Mouse (Mus musculus): ENCODE data around the gene Gja5.
"Not testable (repeated sequence)": the region's sequence is repeated elsewhere in the genome, so short reads cannot be mapped to it uniquely, and the experiment has no call there.

The Gja5 gene

GRCm38 (mm10) chr3:97037119-97037518 is 132.6 kb downstream of the Gja5 start:
- no peak for DNase-seq (ENCODE audit: low spot score in 2 of 2)

DNA sequence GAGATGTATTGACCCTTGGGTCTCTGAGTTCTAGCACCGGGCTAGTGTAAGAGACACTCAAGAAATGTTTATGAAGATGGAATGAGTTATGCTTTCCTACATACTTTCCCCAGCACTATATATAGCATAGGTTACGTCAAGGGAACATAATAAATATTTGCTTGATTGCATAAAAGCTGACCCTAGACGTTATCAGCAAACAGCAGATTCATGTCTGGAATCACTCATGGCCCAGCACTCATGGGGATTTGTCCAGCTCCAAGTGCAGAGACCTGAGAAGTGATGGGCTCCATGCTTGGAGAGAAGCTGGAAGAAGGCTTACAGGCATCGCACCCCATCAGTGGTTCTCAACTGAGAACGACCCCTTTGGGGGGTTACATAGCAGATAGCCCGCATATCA is 135.2 kb downstream of the Gja5 start:
- no peak for DNase-seq (ENCODE audit: low spot score in 2 of 2)

DNA sequence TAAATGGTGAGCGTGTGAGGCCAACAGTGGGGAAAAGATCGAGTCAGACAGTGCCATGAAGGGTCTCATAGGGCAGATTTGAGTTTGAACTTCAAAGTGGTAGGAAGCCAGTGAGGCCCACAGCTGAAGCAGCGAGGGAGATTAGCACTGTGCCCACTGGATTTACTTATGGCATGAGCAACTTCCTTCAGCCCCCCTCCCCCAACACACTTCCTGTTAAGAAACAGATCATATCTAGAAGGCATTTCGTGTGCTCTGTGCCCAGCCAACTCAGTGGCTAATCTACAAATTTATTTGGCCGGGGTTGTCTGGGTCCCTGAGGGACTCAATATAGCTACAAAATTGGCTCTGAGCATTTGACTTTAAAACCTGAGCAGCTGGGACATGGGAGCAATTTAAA is 139.7 kb downstream of the Gja5 start:
- DNase-seq (ENCODE audit: low spot score in 2 of 2), result no peak

GRCm38 (mm10) chr3:97047757-97048156 is 143.3 kb downstream of the Gja5 start:
- DNase-seq (ENCODE audit: low spot score in 2 of 2), result no peak

GRCm38 (mm10) chr3:97048360-97048759 is 143.9 kb downstream of the Gja5 start:
- DNase-seq (ENCODE audit: low spot score in 2 of 2), result no peak

DNA sequence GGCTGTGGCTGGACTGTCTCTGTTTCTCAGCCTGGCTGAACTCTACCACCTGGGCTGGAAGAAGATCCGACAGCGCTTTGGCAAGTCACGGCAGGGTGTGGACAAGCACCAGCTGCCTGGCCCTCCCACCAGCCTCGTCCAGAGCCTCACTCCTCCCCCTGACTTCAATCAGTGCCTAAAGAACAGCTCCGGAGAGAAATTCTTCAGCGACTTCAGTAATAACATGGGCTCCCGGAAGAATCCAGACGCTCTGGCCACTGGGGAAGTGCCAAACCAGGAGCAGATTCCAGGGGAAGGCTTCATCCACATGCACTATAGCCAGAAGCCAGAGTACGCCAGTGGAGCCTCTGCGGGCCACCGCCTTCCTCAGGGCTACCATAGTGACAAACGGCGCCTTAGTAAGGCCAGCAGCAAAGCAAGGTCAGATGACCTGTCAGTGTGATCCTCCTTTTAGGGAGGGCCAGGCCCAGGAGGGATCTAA is 146.8 kb downstream of the Gja5 start:
- no peak for DNase-seq (ENCODE audit: low spot score in 2 of 2)

DNA sequence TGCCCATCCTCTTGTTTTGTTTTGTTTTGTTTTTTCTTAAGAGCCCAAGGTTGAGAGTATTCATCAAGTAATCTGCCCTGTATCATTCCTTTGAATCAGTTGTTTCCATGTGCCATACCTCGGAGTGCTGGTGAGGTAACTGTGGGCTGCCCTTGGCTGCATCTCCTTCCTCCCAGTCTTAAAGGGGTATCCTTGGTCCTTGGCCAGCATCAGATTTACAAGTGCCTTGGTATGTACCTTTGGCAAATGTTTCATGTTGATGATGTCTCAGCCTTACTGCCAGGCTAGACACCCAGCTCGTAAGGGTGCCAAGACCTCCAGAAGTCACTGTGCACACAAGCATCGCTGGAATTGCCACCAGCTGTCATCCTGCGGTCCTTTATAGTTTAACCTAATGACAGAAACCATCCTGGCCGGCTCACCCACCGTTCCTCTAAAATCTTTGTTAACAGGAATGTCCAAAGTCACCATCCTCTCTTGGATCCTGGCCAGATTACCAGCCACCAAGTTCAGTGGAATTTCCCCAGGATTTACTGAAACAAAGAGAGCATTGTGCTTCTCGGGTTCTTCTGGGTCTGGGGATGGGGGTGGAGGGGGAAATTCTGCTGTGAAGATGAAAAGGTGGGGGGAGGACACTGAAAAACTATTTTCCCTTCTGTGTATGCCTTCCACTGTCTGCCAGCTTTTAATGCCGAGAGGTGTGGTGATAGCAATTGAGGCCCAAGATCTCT is 147.7 kb downstream of the Gja5 start:
- no peak for DNase-seq (ENCODE audit: low spot score in 2 of 2)

DNA sequence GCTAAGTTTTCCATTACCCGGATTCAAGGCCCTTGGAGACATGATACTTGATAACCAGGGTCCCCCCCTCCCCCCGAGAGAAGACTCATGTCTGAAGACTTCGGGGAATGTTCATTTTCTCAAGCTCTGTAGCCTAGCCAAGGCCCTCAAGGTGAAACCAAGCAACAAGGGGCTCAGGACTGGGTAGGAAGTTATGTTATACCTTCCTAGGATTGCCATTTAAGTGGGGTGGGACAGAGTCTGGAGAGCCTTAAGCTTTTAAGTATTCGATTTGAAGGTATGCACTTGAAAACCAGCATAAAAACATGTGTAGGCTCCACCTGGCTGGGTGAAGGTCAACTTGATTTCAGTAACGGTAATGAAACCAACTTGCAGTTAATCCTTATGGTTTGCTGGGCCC is 154.2 kb downstream of the Gja5 start:
- DNase-seq (ENCODE audit: low spot score in 2 of 2), result no peak

DNA sequence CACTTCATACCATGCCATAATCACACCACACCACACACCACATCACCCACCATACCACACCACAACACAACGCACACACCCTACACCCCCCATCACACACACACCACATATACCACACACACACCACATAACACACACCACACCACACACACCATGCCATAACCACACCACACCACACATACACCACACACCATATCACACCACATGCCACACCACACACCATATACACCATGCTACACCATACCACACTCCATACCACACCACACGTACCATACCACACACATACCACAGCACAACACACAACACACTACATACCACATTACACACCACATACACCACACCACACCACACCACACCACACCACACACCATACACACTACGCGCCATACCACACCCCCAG is 155.6 kb downstream of the Gja5 start:
- no peak for DNase-seq (ENCODE audit: low spot score in 2 of 2)

GRCm38 (mm10) chr3:97062814-97063213 is 158.3 kb downstream of the Gja5 start:
- no peak for DNase-seq (ENCODE audit: low spot score in 2 of 2)

DNA sequence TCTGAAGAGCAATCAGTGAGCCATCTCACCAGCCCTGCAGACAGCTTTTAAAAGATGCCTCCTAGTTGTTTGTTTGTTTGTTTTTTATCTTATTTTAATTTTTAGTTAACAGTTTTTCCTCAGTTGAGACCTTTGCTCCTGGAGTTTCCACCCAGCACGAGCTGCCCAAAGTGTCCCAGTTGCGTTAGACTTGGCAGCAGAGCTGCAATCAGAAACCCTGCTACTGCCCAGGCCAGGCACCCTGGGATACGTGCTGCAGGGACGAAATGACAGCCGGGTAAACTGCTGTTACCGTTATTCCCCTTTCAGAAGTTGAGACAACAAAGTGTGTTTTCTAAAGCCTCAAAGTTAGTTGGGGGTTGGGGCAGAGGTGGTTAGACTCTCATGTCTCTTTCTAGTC is 159.6 kb downstream of the Gja5 start:
- DNase-seq (ENCODE audit: low spot score in 2 of 2), result no peak

DNA sequence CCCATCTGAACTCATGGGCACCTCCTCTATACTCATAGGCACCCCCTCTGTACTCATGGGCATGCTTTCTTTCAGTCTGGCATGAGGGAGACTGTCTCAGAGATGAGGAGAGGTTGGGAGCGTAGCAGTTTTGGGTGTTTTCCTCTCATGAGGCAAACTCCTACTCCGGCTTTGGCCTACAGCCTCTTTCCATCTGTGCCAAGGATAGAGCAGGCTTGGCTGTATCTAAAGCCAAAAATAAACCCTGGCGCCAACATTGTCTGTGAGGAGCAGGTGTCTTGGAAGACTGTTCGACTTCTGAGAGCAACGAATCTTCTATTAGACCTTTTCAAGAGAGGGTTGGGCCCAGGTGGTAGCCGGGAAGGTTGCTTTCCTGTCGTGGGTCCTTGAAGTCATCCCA is 165.1 kb downstream of the Gja5 start:
- DNase-seq (ENCODE audit: low spot score in 2 of 2), result not testable (repeated sequence)

- DNase-seq (ENCODE audit: low spot score in 2 of 2), result not testable (repeated sequence)
Measured at GRCm38 (mm10) chr3:97071916-97072315, 167.4 kb downstream of the Gja5 start.

DNA sequence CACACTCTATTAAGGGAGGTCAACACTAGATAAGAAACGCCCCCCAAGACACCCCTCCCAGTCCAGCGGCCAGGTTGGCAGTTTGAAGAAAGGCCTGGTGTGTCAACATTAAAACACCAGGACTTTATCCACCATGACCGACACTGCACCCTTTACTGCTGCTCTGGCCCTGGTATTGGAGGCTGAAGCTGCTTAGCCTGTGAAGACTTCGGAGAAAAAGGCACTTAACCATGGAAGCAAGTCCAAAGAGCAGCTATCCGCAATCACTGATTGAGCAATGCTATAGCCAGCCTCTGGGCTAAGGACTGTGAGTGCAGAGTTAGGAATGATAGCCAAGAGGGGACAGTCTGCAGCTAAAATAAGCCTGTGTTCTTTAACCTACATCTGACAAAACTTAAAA is 167.9 kb downstream of the Gja5 start:
- DNase-seq (ENCODE audit: low spot score in 2 of 2), result not testable (repeated sequence)

DNA sequence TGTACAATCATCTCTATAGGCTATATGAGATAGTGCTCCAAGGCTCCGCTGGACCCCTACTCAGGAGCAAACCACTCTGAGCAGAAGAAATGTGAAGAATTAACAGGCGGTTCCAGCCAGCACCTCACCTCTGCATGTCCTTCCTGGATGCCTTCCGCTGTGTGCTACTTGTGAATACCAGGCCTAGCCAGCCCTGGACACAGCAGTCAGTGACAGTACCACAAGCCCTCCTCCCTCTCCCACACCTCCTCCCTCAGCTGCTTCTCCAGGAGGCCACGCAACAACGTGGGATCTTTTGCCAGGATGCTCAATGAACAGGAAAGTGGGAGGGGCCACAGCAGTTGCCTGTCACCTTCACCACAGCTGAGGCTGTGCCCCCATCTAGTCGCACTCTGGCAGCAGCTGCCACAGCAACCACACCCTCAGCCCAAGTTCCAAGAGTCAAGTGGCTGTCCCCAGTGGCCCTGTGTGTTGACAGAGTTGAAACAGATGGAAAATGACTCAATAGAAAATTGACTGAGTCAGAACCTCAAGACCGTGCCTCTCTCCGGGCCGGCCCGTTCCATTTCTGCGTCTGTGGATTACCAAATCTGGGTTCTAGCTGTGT is 171.4 kb downstream of the Gja5 start:
- DNase-seq (ENCODE audit: low spot score in 2 of 2), result not testable (repeated sequence)

DNA sequence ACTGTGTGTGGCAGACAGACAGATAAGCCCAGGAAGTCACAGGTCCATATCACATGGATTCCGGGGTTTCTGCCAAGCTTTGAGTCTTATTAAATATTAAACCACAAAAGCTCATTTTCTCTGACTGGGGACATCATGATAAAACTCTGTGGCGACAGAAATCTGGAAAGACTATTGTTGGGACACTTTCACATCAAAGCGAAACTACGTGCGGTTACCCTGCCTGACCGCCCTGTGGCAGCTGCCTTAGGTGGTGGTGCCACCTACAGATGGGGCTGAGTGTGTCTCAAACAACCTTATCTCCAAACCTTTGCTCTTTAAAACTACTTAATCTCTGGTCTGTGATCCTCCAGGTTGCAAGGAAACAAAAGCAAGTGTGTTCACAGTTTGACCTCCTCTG is 171.9 kb downstream of the Gja5 start:
- peak; percentile 22 to 39 for DNase-seq (ENCODE audit: low spot score in 2 of 2)

DNA sequence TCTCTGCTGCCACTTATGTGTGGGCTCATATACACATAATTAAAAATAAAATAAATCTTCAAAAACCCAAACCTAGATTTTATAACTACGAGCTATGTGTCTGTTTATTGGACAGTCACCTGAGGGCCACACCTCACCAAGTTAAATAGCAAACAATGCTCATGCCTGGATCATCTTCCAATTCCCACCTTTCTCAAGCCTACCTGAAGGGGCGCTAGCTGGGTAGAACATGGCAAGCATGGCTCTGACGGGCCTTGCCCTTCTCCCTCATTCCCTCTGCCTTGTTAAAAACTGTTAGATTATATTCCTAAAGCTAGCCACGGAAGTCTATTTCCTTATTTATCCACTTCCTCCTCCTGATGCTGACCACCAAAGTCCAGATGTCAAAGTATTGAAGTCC is 173.9 kb downstream of the Gja5 start:
- no peak for DNase-seq (ENCODE audit: low spot score in 2 of 2)

- DNase-seq (ENCODE audit: low spot score in 2 of 2), result no peak
Measured at GRCm38 (mm10) chr3:97082156-97082555, 177.7 kb downstream of the Gja5 start.

DNA sequence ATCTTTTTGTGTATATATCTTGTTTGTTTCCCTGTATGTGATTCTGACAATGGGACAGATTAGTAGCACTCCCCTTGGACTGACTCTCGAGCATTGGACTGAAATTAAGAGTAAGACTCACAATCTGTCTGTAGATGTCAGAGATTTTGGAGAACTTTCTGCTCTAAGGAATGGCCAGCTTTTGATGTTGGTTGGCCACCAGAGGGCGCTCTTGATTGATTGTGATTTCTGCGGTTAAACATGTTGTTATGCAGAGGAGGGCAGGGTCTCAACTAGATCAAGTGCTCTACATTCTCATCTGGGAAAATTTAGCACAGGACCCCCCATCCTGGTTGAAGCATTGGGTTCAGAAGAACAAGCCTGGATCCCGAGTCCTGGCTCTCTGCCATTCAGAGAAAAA is 182.8 kb downstream of the Gja5 start:
- DNase-seq (ENCODE audit: low spot score in 2 of 2), result peak in 1 of 2 experiments; percentile 5

GRCm38 (mm10) chr3:97088291-97088690 is 183.8 kb downstream of the Gja5 start:
- DNase-seq (ENCODE audit: low spot score in 2 of 2), result not testable (repeated sequence)

DNA sequence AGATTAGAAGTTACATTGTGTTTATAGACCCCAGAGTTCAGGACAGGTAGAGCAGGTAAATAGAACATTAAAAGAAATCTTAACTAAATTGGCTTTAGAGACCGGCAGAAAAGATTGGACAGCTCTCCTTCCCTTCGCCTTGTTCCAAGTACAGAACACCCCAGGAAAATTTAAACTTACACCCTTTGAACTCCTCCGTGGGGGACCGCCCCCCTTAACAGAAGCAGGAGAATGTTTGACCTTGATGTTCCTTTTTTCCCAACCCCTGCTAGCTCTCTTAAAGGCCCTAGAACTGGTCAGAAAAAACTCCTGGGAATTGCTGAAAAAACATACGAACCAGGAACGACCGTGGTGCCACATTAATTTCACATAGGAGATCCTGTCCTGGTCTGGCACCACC is 187.5 kb downstream of the Gja5 start:
- DNase-seq (ENCODE audit: low spot score in 2 of 2), result not testable (repeated sequence)

GRCm38 (mm10) chr3:97096664-97097063 is 192.2 kb downstream of the Gja5 start:
- DNase-seq (ENCODE audit: low spot score in 2 of 2), result not testable (repeated sequence)
